In the genomic region with DNA sequence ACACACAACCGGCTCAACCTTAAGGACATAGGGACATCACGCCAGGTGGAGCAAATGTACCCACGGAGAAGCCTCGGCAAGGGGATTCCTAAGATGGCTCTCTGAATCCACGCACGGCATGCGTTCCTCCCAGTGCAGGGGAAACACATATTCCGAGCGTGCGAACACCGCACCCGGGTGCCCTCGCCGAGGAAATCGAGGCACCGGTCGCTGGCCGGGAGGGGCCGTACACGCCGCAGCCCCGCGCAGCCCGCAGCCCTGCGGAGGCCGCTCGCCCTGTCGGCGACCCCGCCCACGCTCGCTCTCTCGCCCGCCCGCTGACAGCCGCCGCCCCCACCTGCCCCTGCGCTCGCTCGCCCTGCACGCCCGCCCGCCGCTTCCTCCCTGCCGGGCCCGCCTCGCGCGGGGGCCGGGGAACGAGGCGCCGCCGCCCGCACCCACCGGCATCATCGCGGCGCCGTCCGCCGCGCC, we compare ENCODE assay signal across 7 mouse cellular contexts. TPM values are rescaled to one million over a fixed set of nuclear protein-coding genes. Genes with fewer than 3 reads are reported as not detected.
DNase-seq lines count a peak whose midpoint lies in the region; ATAC-seq and TF ChIP-seq lines count a peak whose summit lies in the region.

No protein-coding gene starts in this region.

- no peak for TF ChIP-seq CTCF in MEL (IDR thresholded peaks at IDR 0.05 in 2 of 3, conservative IDR thresholded peaks at IDR 0.05 in 1 of 3; ENCODE audit: control insufficient read depth in 1 of 3, insufficient read depth in 1 of 3, low read depth in 2 of 3, low read length in 3 of 3, poor library complexity in 1 of 3, severe bottlenecking in 1 of 3)
- no peak for TF ChIP-seq CTCF in spleen, adult 2 months (IDR thresholded peaks at IDR 0.05; ENCODE audit: extremely low read depth, insufficient read depth, insufficient read length, insufficient replicate concordance)

- DNase-seq in MEL (ENCODE audit: low read depth, low spot score): peak; percentile 50
- DNase-seq in cerebellum, adult 11-12 months: peak; percentile 76
- DNase-seq in frontal cortex, postnatal 10 days (ENCODE audit: low spot score in 2 of 2): peak; percentile 46 to 60
- peak; percentile 62 for DNase-seq in limb, embryonic 10.5 days (ENCODE audit: low spot score)
- DNase-seq in midbrain, embryonic 10.5 days (ENCODE audit: low spot score): peak; percentile 51
- DNase-seq in spleen, adult 2 months (ENCODE audit: low read depth in 1 of 2, low spot score in 2 of 2): peak in 1 of 2 experiments; percentile 77

- peak overlapping the region; percentile 81 for H3K4me2 ChIP-seq in hindbrain, embryonic 13.5 days

- H3K9ac ChIP-seq in MEL (ENCODE audit: control insufficient read depth, low read depth, low read length, poor library complexity, severe bottlenecking): peak overlapping the region; percentile 72
- H3K9ac ChIP-seq in hindbrain, embryonic 13.5 days: peak overlapping the region; percentile 92

- H3K27ac ChIP-seq in MEL (ENCODE audit: control insufficient read depth, low read depth, low read length): 0 out of 2 replicates have a peak overlapping the region, but pooled peaks have one; percentile 0
- peak overlapping the region; percentile 98 for H3K27ac ChIP-seq in hindbrain, embryonic 13.5 days
- peak overlapping the region; percentile 75 for H3K27ac ChIP-seq in limb, embryonic 10.5 days
- peak overlapping the region; percentile 78 for H3K27ac ChIP-seq in midbrain, embryonic 10.5 days (replicated peaks)
- peak overlapping the region; percentile 93 for H3K27ac ChIP-seq in spleen, adult 2 months (ENCODE audit: insufficient read depth, low read length)

- H3K36me3 ChIP-seq in MEL (ENCODE audit: control insufficient read depth in 1 of 2, insufficient read depth in 2 of 2, low read length in 2 of 2): peaks cover 0 to 13% of the 10 kb centered on the region in 2 experiments; a peak in 2 of 4 replicates
- H3K36me3 ChIP-seq in hindbrain, embryonic 13.5 days: no peaks in the 10 kb centered on the region
- no peaks in the 10 kb centered on the region for H3K36me3 ChIP-seq in limb, embryonic 10.5 days
- H3K36me3 ChIP-seq in midbrain, embryonic 10.5 days: no peaks in the 10 kb centered on the region
- H3K36me3 ChIP-seq in spleen, adult 2 months (ENCODE audit: control insufficient read depth, insufficient read depth, low read length): no peaks in the 10 kb centered on the region

- H3K4me1 ChIP-seq in MEL (ENCODE audit: control insufficient read depth in 1 of 2, insufficient read depth in 2 of 2, low read length in 2 of 2): peaks cover 0 to 14% of the 10 kb centered on the region in 2 experiments; a peak in 2 of 4 replicates
- H3K4me1 ChIP-seq in hindbrain, embryonic 13.5 days (replicated peaks): peaks cover 20% of the 10 kb centered on the region
- H3K4me1 ChIP-seq in limb, embryonic 10.5 days: peaks cover 19% of the 10 kb centered on the region
- peaks cover 21% of the 10 kb centered on the region for H3K4me1 ChIP-seq in midbrain, embryonic 10.5 days
- H3K4me1 ChIP-seq in spleen, adult 2 months (ENCODE audit: control insufficient read depth, insufficient read depth, insufficient read length): peaks cover 18% of the 10 kb centered on the region

- no peak for TF ChIP-seq POLR2A in MEL (IDR thresholded peaks at IDR 0.05; ENCODE audit: control insufficient read depth in 1 of 2, insufficient read depth in 1 of 2, low read depth in 1 of 2, low read length in 2 of 2, poor library complexity in 1 of 2)
- TF ChIP-seq POLR2A in spleen, adult 2 months (IDR thresholded peaks at IDR 0.05; ENCODE audit: low read depth, low read length): no peak

- no peak for TF ChIP-seq RAD21 in MEL (IDR thresholded peaks at IDR 0.05; ENCODE audit: low read depth, low read length)

- H3K27me3 ChIP-seq in MEL (ENCODE audit: control insufficient read depth in 1 of 2, insufficient read depth in 2 of 2, low read length in 2 of 2): peaks cover 10 to 16% of the 10 kb centered on the region in 2 experiments
- H3K27me3 ChIP-seq in hindbrain, embryonic 13.5 days: peaks cover 35% of the 10 kb centered on the region
- H3K27me3 ChIP-seq in limb, embryonic 10.5 days (ENCODE audit: low read depth, poor library complexity, severe bottlenecking): peaks cover 52% of the 10 kb centered on the region
- H3K27me3 ChIP-seq in midbrain, embryonic 10.5 days (ENCODE audit: low read depth, poor library complexity, severe bottlenecking): peaks cover 77% of the 10 kb centered on the region
- H3K27me3 ChIP-seq in spleen, adult 2 months (ENCODE audit: control insufficient read depth, insufficient read depth, low read length): no peaks in the 10 kb centered on the region

- peak; percentile 79 for ATAC-seq in hindbrain, embryonic 13.5 days (ENCODE audit: low FRiP score)

- H3K79me2 ChIP-seq in MEL (ENCODE audit: control insufficient read depth, insufficient read depth, low read length, poor library complexity): no peaks in the 10 kb centered on the region; the same call in 1 of the 2 replicates

- 0% methylated on average over 38 of the region's 63 CpGs for WGBS in hindbrain, embryonic 13.5 days
- 5% methylated on average over 61 of the region's 63 CpGs for WGBS in limb, embryonic 10.5 days
- 5% methylated on average over 63 of the region's 63 CpGs for WGBS in midbrain, embryonic 10.5 days
- 3% methylated on average over 46 of the region's 63 CpGs for WGBS in spleen, adult 2 months

- no peak for TF ChIP-seq EP300 in MEL (IDR thresholded peaks at IDR 0.05; ENCODE audit: low read depth in 1 of 2, low read length in 2 of 2)

- peak overlapping the region; percentile 66 to 90 for H3K4me3 ChIP-seq in MEL (ENCODE audit: control insufficient read depth in 1 of 2, insufficient read depth in 1 of 2, low read depth in 2 of 2, low read length in 2 of 2)
- peak overlapping the region; percentile 85 for H3K4me3 ChIP-seq in hindbrain, embryonic 13.5 days
- H3K4me3 ChIP-seq in limb, embryonic 10.5 days: peak overlapping the region; percentile 88
- H3K4me3 ChIP-seq in midbrain, embryonic 10.5 days: peak overlapping the region; percentile 79
- H3K4me3 ChIP-seq in spleen, adult 2 months (ENCODE audit: extremely low read depth, insufficient read depth, insufficient read length): peak overlapping the region; percentile 75

- no peaks in the 10 kb centered on the region for H3K9me3 ChIP-seq in MEL (replicated peaks; ENCODE audit: insufficient read depth, low read length)
- H3K9me3 ChIP-seq in hindbrain, embryonic 13.5 days: no peaks in the 10 kb centered on the region
- H3K9me3 ChIP-seq in limb, embryonic 10.5 days (replicated peaks): no peaks in the 10 kb centered on the region
- H3K9me3 ChIP-seq in midbrain, embryonic 10.5 days (replicated peaks): no peaks in the 10 kb centered on the region

TF ChIP-seq in MEL, 35 proteins besides CTCF, POLR2A, EP300 and RAD21:
- TF ChIP-seq MEF2A (IDR thresholded peaks at IDR 0.05; ENCODE audit: extremely low read depth, insufficient replicate concordance, low read depth, low read length, poor library complexity, severe bottlenecking) (no peak), ETS1 (IDR thresholded peaks at IDR 0.05; ENCODE audit: low read depth, low read length) (no peak), POLR2AphosphoS5 (IDR thresholded peaks at IDR 0.05; ENCODE audit: borderline replicate concordance, low read depth, low read length) (no peak), USF1 (IDR thresholded peaks at IDR 0.05; ENCODE audit: low read depth, low read length) (no peak), NRF1 (IDR thresholded peaks at IDR 0.05; ENCODE audit: insufficient read depth, low read depth, low read length, poor library complexity, severe bottlenecking) (no peak), ZC3H11A (IDR thresholded peaks at IDR 0.05; ENCODE audit: low read depth, low read length) (no peak), ZNF384 (IDR thresholded peaks at IDR 0.05; ENCODE audit: low read depth, low read length) (no peak), MAX (IDR thresholded peaks at IDR 0.05; ENCODE audit: low read length) (no peak), MYC (IDR thresholded peaks at IDR 0.05; ENCODE audit: low read depth, low read length) (no peak), BHLHE40 (IDR thresholded peaks at IDR 0.05; ENCODE audit: borderline replicate concordance, low read depth, low read length) (no peak), GATA1 (IDR thresholded peaks at IDR 0.05; ENCODE audit: low read depth, low read length) (no peak), TAL1 (IDR thresholded peaks at IDR 0.05; ENCODE audit: low read length) (no peak), HCFC1 (IDR thresholded peaks at IDR 0.05; ENCODE audit: low read depth, low read length) (no peak), TBP (IDR thresholded peaks at IDR 0.05; ENCODE audit: low read depth, low read length) (no peak), KAT2A (conservative IDR thresholded peaks at IDR 0.05; ENCODE audit: low read depth, low read length) (no peak), JUND (IDR thresholded peaks at IDR 0.05; ENCODE audit: low read depth, low read length) (no peak)
TF ChIP-seq in MEL: peak in this region for 0.

RNA-seq across cellular contexts. Expression of a gene that starts 0.5 kb away (rescaled TPM):
- 1.5 and 2.0 TPM in 2 replicates for total RNA-seq in MEL (2012; rRNA removed)
- 1 to 10 TPM in 1 of 2 experiments, not detected in 1; 8.7 TPM for polyA plus RNA-seq in MEL (2012; ENCODE audit: insufficient read depth in 1 of 2, insufficient read length in 2 of 2, low read depth in 1 of 2, low replicate concordance in 2 of 2, missing spikeins in 1 of 2)
- polyA plus RNA-seq in hindbrain, embryonic 13.5 days (2015; fragmentation: Nextera tagmentation; extraction: Ambion mirVana): 23.0 and 25.5 TPM in 2 replicates
- 4.8 and 6.0 TPM in 2 replicates for polyA plus RNA-seq in limb, embryonic 10.5 days (2016; fragmentation: Nextera tagmentation; extraction: Ambion mirVana)
- polyA plus RNA-seq in midbrain, embryonic 10.5 days (2016; fragmentation: Nextera tagmentation; extraction: Ambion mirVana): 3.5 and 4.9 TPM in 2 replicates
- 13.7 and 13.8 TPM in 2 replicates for polyA plus RNA-seq in spleen, adult 2 months (2012; rRNA removed)

RNA-seq across cellular contexts. Expression of a gene that starts 59.3 kb away (rescaled TPM):
- 461 and 487 TPM in 2 replicates for total RNA-seq in MEL (2012; rRNA removed)
- 1,000 to 10,000 TPM in 1 of 2 experiments, 100 to 1,000 TPM in 1; 224 to 1,158 TPM for polyA plus RNA-seq in MEL (2012; ENCODE audit: insufficient read depth in 1 of 2, insufficient read length in 2 of 2, low read depth in 1 of 2, low replicate concordance in 2 of 2, missing spikeins in 1 of 2)
- polyA plus RNA-seq in hindbrain, embryonic 13.5 days (2015; fragmentation: Nextera tagmentation; extraction: Ambion mirVana): 734 and 738 TPM in 2 replicates
- polyA plus RNA-seq in limb, embryonic 10.5 days (2016; fragmentation: Nextera tagmentation; extraction: Ambion mirVana): 608 and 623 TPM in 2 replicates
- polyA plus RNA-seq in midbrain, embryonic 10.5 days (2016; fragmentation: Nextera tagmentation; extraction: Ambion mirVana): 559 and 585 TPM in 2 replicates
- polyA plus RNA-seq in spleen, adult 2 months (2012; rRNA removed): 8.8 and 9.3 TPM in 2 replicates

Comparison
In these comparisons a context has a peak if more than half of its experiments do, and no peak if none do; other contexts are left out.
1. H3K27ac ChIP-seq: peak in every context shown above with its lines; median percentile 98 in hindbrain, embryonic 13.5 days; 93 in spleen, adult 2 months; 78 in midbrain, embryonic 10.5 days; 75 in limb, embryonic 10.5 days; 0 in MEL.
2. RNA of a gene that starts 59.3 kb away (polyA plus RNA-seq): 224 to 1,158 TPM in MEL, 734 to 738 TPM in hindbrain, embryonic 13.5 days, 608 to 623 TPM in limb, embryonic 10.5 days and 559 to 585 TPM in midbrain, embryonic 10.5 days; 8.8 to 9.3 TPM in spleen, adult 2 months; every median in the first group is over 10 times any median in the second.
3. Peak in every context shown above with its lines, with median percentiles within 50 percentile points of each other: H3K4me3 ChIP-seq.